Mouse (Mus musculus) adrenal gland (tissue): ENCODE results near the gene Tes.

ENCODE experiments used
- intact Hi-C: fragments of 180-260 bp; cut with DNase I; formaldehyde crosslinking; loops from one replicate; pipeline ENCODE4 v1.15.1; 2025

The Tes gene

GRCm38 (mm10) chr6:17151071-17151715, 86.2 kb downstream of the Tes start:
- intact Hi-C loops = no loop called here

DNA sequence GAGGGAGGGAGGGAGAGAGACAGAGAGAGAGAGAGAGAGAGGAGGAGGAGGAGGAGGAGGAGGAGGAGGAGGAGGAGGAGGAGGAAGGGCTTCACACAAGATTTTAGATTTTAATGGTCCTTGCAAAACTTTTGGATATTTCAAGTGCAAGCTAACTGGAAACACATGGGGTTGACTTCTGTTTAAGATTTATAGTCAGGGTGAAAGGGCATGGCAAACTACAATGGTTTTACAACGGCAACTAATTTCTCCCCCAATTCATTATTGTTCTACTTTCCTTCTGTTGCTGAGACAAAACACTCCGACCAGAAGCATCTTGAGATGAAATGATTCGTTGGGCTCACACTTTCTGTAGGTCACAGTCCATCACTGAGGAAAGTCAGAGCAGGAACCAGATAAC, 87.6 kb downstream of the Tes start:
- intact Hi-C loops = no loop called here
